Mouse (Mus musculus) splenic B cell, adult 2 months (primary cell): Measurements from ENCODE around the gene Cdh13.

Experiments
- DNase-seq: peaks from one replicate; pipeline ENCODE4 v3.0.0-alpha.2; 2011; ENCODE audit warnings: low read depth, low spot score
- H3K27me3 ChIP-seq: 2 replicates; pipeline ENCODE4 v1.6.1; 2012; ENCODE audit warnings: mild to moderate bottlenecking, low read length, moderate library complexity, mixed read lengths; ENCODE audit not compliant: control insufficient read depth, poor library complexity, insufficient read depth, severe bottlenecking
- H3K36me3 ChIP-seq: 2 replicates; pipeline ENCODE4 v1.6.1; 2012; ENCODE audit warnings: mild to moderate bottlenecking, low read length, moderate library complexity, mixed read lengths; ENCODE audit not compliant: control insufficient read depth, poor library complexity, insufficient read depth, severe bottlenecking

Gene Cdh13

DNA sequence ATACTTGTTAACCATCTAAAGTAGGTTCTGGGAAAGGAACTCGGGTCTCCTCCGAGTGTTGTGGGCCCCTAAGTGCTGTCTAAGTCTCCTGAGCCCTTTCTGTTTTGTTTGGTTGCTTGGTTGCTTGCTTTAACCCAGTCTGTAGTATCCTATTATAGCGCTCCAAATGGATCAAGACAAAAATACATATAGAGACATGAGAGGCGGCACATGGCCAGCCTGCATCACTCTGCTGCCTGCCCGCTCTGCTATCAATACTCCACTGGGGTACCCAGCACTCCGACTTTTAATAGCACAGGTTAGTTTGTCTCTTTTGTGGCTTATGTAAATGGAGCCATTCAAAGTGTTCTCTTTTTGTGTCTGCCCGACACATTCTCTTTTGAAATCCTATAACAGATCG lies 285.8 kb downstream of the Cdh13 start:
- DNase-seq, result no peak
- no peaks in the 10 kb centered on the region for H3K27me3 ChIP-seq
- no peaks in the 10 kb centered on the region for H3K36me3 ChIP-seq

DNA sequence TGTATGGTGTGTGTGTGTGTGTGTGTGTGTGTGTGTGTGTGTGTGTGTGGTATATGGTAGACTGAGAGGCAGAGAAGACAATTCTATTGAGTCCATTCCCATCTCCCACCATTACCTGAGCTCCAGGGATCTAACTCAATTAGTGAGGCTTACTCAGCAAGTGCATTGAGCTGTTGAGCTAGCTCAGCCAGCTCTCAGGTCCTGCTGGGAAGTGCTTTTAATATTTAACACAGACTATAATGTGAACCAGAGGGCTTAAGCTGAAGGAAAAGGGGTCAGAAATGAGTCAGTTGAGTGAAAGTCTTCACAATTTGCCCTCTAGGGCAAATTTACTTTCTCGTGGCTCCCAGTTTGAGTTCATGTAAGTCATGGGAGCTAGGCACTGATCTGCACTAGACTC lies 297.7 kb downstream of the Cdh13 start:
- no peak for DNase-seq
- Histone ChIP-seq H3K36me3 (no peaks in the 10 kb centered on the region), H3K27me3 (0 out of 2 replicates have a peak, but pooled peaks cover 2% of the 10 kb centered on the region)

DNA sequence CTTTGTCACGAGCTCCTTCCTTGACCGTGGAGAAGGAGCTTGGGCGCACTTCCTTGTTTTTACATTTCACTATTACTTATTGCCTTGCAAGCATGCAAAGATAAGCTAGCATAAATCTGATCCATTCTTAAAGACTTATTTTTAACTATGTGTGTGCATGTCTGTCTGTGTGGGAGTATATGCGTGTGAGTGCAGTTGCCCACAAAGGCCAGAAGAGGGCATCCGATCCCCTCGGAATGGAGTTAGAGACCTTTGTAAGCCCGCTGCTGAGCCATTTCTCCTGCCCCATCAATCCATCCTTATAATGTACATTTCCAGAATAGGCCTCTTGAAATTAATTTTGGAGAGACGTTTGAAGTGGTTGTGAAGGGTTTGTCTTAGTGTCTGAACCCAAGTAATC lies 298.7 kb downstream of the Cdh13 start:
- Histone ChIP-seq H3K27me3 (0 out of 2 replicates have a peak, but pooled peaks cover 2% of the 10 kb centered on the region), H3K36me3 (no peaks in the 10 kb centered on the region)
- DNase-seq, result no peak

DNA sequence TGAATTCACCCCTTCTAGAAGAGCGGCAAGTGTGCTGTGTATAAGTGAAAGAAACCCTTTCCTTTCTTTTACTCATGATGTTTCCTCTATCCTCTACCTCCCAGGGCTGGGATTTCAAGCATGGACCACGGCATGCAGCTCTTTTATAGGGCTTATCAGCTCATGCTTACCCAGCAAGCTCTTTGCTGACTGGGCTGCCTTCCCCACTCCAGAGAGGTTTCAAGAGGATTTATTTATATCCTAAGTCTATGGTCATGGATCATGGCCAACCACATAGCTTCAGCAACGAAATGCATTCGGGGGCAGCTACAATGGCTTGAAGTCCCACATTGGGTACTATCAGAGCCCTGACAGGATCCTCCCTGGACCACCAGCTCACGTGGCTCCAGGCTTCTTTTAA lies 304.4 kb downstream of the Cdh13 start:
- H3K36me3 ChIP-seq, result no peaks in the 10 kb centered on the region
- H3K27me3 ChIP-seq, result 0 out of 2 replicates have a peak, but pooled peaks cover 2% of the 10 kb centered on the region
- no peak for DNase-seq

DNA sequence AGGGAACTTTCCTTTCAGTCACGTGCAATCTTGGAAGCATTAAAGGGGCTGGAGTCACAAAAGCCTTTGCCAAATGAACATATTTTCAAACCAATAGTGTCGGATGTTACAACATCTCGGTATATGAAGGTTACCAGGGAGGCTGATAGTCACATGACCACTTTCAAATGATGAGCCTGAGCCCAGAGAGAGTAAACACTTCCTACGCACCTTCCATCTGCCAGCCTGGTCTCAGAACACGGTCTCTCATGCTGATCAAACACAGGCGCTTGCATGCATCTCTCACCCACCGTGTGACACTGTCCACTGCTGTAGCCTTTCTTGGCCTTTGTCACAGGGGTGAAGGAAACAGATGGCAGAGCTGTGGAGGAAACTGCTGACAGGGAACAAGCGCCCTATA lies 313.3 kb downstream of the Cdh13 start:
- no peaks in the 10 kb centered on the region for H3K27me3 ChIP-seq
- no peaks in the 10 kb centered on the region for H3K36me3 ChIP-seq
- no peak for DNase-seq

DNA sequence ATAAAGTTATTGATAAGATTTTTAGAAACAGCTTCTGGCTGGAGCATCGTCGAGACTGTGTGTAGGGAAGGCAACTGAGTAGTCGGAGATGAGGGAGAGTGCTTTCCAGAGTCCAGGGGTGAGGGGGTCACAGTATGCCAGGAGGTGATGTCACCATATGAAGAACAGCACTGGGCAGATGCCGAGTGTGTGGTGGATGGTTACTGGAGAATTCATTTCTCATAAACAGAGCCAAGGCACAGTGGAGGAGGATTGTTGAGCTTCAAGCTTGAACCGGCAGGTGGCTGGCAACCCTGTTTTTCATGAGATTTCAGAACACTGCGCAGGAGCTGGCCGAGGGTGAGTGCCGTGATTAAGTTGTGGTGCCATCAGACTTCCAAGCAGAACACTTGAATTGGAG lies 317.8 kb downstream of the Cdh13 start:
- Histone ChIP-seq H3K27me3 (no peaks in the 10 kb centered on the region), H3K36me3 (no peaks in the 10 kb centered on the region)
- no peak for DNase-seq

DNA sequence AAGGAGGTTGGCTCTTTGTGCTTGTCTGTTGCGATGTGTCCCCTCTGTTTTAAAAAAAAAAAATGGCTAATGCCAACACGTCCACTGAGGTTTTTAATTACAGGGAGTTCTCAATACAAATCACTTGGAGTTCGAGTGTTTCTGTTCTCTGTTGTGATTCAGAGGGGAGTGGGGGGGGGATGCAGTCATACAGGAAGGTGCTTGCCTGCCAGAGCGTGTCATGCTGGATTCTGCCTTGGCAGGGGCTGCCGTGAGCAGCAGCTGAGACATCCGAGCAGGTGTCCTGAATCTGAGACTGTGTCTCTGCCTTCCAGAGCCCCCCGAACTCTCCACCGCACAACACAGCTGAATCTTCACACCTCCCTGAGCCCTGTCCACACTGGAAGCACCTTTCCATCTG lies 318.5 kb downstream of the Cdh13 start:
- Histone ChIP-seq H3K36me3 (no peaks in the 10 kb centered on the region), H3K27me3 (no peaks in the 10 kb centered on the region)
- no peak for DNase-seq

DNA sequence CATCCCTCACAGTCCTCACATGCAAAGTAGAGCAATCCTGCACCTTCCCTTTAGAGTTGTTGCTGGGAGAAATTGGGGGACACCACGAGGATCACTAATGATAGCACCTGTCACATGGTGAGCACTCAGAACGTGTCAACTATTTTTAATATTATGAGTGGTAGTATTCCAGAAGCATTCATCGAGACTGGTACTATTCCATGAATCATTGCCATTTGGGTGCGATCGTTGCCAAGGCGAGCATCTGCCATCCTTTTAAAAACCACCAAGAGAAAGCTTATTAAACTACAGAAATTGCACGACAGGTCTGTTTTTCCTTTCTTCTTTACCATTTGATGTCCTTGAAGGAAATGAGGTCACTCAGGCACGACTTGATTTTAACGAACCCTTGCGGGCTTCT lies 328.0 kb downstream of the Cdh13 start:
- no peak for DNase-seq
- no peaks in the 10 kb centered on the region for H3K36me3 ChIP-seq
- H3K27me3 ChIP-seq, result no peaks in the 10 kb centered on the region

DNA sequence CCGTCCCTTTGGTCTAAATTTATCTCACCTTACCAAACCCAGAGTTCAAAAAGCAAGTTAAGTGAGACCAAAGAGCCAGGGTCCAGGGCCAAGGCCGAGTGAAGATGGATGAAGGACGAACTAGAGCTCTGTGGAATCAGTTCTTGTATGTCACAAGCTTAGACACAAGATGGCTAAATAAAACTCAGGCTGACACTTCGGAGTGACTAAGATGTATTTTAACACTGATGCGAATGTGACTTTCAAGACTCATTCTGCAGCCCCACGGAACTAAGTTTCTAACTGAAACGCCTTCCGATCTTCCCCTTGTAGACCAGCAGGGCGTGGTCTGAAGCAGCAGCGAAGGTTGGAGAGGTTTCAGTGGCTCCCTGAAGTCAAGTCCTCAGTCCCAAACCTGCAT lies 334.7 kb downstream of the Cdh13 start:
- no peak for DNase-seq
- no peaks in the 10 kb centered on the region for H3K27me3 ChIP-seq
- H3K36me3 ChIP-seq, result no peaks in the 10 kb centered on the region

DNA sequence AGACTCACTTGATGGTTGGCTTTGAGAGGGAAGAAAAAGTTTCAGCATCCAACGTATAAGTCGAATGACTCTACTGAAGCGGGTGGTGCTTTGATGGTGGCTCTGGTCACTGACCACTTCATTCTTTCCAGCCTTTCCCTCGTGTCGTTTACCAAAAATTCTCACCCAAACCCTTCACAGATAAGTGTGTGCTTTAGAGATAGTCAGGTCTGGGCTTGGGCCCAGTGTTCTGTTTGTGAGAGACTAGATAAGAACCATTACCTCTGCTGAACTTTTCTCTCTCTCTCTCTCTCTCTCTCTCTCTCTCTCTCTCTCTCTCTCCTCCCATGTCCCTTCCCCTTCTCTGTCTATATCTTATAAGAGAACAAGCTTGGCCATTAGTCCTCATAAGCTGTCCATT lies 342.9 kb downstream of the Cdh13 start:
- no peaks in the 10 kb centered on the region for H3K36me3 ChIP-seq
- no peak for DNase-seq
- no peaks in the 10 kb centered on the region for H3K27me3 ChIP-seq

DNA sequence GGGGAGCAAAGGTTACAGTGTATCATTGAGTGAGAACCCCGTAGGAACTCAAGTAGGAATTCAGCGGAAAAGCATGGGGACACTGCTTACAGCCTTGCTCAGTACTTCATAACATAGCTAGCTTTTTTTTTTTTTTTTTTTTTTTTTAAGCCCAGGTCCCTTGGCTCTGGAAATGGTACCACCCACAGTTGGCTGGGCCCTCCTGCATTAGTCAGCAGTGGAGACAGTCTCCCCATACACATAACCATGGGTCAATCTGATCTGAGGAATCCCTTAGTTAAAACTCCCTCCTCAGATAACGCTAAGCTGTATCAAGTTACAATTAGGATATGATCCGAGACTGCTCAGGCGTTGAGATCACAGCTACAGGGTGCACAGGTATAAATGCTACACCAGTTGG lies 344.2 kb downstream of the Cdh13 start:
- DNase-seq, result no peak
- Histone ChIP-seq H3K27me3 (no peaks in the 10 kb centered on the region), H3K36me3 (no peaks in the 10 kb centered on the region)

DNA sequence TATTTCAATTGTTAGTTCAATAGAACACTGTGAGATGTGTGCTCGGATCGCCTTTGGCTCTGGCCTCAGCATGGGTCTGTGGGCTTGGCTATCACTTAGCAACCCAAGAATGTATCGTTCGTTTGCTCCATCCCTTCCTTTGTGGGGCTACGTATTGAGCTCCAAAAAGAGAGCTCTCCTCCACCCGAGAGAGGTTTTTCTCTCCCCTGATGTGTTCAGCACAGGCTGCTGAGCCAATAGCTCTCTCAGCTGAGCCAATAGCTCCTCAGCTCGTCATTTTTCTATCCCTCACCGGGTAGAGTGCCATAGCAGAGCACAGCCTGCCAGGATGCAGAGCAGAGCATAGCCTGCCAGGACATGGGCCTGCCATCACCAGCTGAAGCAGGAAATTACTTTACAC lies 345.2 kb downstream of the Cdh13 start:
- DNase-seq, result no peak
- Histone ChIP-seq H3K36me3 (no peaks in the 10 kb centered on the region), H3K27me3 (no peaks in the 10 kb centered on the region)

DNA sequence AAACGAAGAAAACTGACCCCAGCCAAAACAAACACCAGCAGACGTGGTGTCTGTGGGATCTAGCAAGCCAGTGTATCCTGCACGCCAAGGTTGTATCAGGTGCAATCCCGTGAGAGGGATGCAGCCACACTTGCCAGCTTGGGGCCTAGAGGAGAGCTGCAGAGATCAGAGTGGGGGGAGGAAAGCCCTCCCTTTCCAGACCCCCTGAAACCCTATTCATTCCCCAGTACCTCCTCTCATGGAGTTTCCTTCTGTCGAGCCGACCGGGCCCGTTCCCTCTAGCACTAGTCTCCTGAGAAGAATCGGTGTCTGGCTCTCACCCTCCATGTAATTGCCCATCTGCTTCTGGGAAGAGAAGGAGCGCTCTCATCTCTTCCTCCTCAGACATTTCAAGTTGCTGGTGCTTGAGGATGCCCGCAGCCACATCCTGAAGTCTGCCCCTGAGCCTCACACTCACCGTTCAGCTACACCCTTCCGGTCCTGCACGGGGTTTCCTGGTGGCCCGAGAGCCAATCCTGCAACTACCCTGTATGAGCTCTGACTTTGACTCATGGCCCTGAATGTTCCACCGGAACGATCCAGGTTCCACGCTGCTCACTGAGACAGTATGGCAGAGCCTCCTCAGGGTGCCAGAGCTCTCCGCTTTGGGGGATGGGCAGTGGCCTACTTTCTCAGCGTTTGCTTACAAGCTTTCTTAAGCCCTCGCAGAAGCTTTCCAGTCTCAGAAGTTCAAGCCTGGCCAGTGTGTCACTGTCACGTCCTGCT lies 351.9 kb downstream of the Cdh13 start:
- DNase-seq, result no peak
- H3K27me3 ChIP-seq, result no peaks in the 10 kb centered on the region; the same call in 1 of the 2 replicates

DNA sequence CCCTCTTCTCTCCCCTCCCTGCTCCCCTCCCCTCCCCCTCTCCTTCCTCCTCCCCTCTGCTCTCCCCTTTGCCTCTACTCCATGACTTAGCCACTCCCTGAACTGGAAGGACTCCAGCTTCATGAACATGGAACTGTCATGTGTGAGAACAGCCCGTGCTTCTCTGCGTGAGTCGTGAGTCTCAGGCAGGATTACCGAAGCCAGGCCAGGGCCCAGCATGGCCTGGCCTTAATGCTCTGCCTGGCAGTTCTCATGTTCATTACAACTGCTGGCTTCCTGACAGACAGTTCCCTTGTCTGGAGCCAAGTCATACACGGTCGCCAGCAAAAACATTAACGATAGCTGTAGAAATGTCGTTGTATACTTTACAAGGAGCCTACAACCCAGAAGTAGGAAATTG lies 356.1 kb downstream of the Cdh13 start:
- no peaks in the 10 kb centered on the region for H3K36me3 ChIP-seq
- no peaks in the 10 kb centered on the region; the same call in 1 of the 2 replicates for H3K27me3 ChIP-seq
- no peak for DNase-seq

More for the DNA sequence above, 351.9 kb downstream of the Cdh13 start:
- H3K36me3 ChIP-seq, result no peaks in the 10 kb centered on the region

DNA sequence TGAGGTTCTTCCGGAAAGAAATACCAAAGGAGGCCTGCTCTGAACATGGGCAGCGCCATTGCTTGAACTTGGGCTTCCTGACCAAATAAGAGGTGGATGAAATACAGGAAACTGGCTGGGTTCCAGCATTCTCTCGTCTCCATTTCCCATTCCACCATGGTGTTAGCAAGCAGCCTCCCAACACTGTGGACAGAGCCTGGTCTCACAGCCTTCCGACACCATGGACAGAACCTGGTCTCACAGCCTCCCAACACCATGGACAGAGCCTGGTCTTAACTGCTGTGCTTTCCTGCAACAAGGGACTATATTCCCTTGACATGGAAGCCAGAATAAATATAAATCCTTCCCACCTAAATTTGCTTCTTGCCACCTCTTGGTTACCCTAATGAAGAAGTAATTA lies 358.3 kb downstream of the Cdh13 start:
- DNase-seq, result no peak
- H3K36me3 ChIP-seq, result no peaks in the 10 kb centered on the region
- no peaks in the 10 kb centered on the region for H3K27me3 ChIP-seq
